Mouse (Mus musculus): ENCODE measurements around the gene Rtca. TPM values are rescaled to one million over a fixed set of nuclear protein-coding genes. Genes with fewer than 3 reads are reported as not detected.

Rtca gene
- 102 and 104 TPM in 2 replicates for polyA plus RNA-seq (2016; fragmentation: Nextera tagmentation; extraction: Ambion mirVana)

GRCm38 (mm10) chr3:116507772-116508351 lies at the start of gene Rtca:
Rtca (minus strand) TSS chr3:116508208.
- peaks cover 31% of the 10 kb centered on the region for H3K36me3 ChIP-seq
- H3K9me3 ChIP-seq (replicated peaks): no peaks in the 10 kb centered on the region
- H3K4me3 ChIP-seq: peak within 1 kb of the TSS; percentile 96
- H3K4me1 ChIP-seq: peaks cover 17% of the 10 kb centered on the region
- peak within 1 kb of the TSS; percentile 73 for H3K4me2 ChIP-seq (replicated peaks)
- WGBS: under 1% methylated on average over 30 of the region's 44 CpGs
- H3K27me3 ChIP-seq: no peaks in the 10 kb centered on the region
- ATAC-seq (ENCODE audit: low FRiP score): peak; percentile 95
- H3K9ac ChIP-seq: peak within 1 kb of the TSS; percentile 95
- H3K27ac ChIP-seq: peak within 1 kb of the TSS; percentile 83

GRCm38 (mm10) chr3:116551362-116551761 lies 43.4 kb upstream of the Rtca start:
- peaks cover 26% of the 10 kb centered on the region for H3K36me3 ChIP-seq
- H3K4me1 ChIP-seq: no peaks in the 10 kb centered on the region
- no peak overlapping the region for H3K4me2 ChIP-seq (replicated peaks)
- no peak for ATAC-seq (ENCODE audit: low FRiP score)
- H3K9ac ChIP-seq: no peak overlapping the region
- 97% methylated on average over 5 of the region's 5 CpGs for WGBS
- H3K4me3 ChIP-seq: no peak overlapping the region
- H3K9me3 ChIP-seq (replicated peaks): no peaks in the 10 kb centered on the region
- no peak overlapping the region for H3K27ac ChIP-seq
- no peaks in the 10 kb centered on the region for H3K27me3 ChIP-seq

DNA sequence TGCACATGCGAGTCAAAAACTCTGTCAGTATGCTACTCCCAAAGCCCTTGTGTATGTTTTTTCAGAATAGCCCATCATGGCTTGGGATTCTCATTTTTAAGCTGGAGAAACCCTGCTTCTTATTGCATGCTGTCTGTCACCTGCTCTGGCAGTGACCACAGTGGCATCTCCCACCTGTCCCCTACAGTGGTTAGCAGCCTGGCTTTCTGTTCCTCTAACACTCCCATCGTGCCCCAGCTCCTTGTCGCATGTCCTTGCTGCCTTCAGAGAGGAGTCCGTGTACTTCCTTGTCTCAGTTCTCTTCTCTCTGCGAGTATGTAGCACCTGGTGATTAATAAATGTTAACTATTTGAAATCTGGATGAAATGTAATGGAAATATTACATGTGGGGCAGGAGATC lies 39.4 kb upstream of the Rtca start:
- no peak overlapping the region for H3K9ac ChIP-seq
- H3K4me3 ChIP-seq: no peak overlapping the region
- H3K27me3 ChIP-seq: no peaks in the 10 kb centered on the region
- no peaks in the 10 kb centered on the region for H3K4me1 ChIP-seq
- H3K9me3 ChIP-seq (replicated peaks): no peaks in the 10 kb centered on the region
- no peak for ATAC-seq (ENCODE audit: low FRiP score)
- H3K36me3 ChIP-seq: peaks cover 47% of the 10 kb centered on the region
- H3K27ac ChIP-seq: no peak overlapping the region
- no peak overlapping the region for H3K4me2 ChIP-seq (replicated peaks)
- 94% methylated on average over 5 of the region's 5 CpGs for WGBS

GRCm38 (mm10) chr3:116542532-116542931 lies 34.5 kb upstream of the Rtca start:
- no peaks in the 10 kb centered on the region for H3K4me1 ChIP-seq
- H3K27ac ChIP-seq: no peak overlapping the region
- no peak overlapping the region for H3K9ac ChIP-seq
- WGBS: 90% methylated on average over 3 of the region's 3 CpGs
- no peak overlapping the region for H3K4me2 ChIP-seq (replicated peaks)
- ATAC-seq (ENCODE audit: low FRiP score): no peak
- H3K4me3 ChIP-seq: no peak overlapping the region
- H3K27me3 ChIP-seq: no peaks in the 10 kb centered on the region
- no peaks in the 10 kb centered on the region for H3K9me3 ChIP-seq (replicated peaks)
- peaks cover 58% of the 10 kb centered on the region for H3K36me3 ChIP-seq

DNA sequence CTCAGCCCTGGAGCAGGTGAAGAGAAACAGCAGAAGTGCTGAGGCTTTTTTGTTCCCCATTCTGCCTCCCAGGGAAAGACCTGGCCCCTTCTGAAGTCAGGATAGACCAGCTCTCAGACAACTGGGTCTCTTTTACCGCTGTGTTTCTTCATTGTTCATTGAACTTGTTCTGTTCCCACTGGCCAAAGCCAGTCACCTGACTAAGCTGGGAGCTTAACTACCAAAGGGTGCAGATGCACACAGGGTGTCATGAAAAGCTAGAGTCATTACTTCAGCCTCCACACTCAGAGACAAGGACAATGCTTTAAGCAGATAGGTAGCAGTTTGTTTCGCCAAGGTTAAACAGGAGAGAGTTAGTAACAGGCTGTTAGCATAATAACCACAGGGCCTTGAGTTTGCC lies 34.1 kb upstream of the Rtca start:
- 98% methylated on average over 2 of the region's 2 CpGs for WGBS
- Histone ChIP-seq H3K4me1 (no peaks in the 10 kb centered on the region), H3K27ac (no peak overlapping the region), H3K36me3 (peaks cover 56% of the 10 kb centered on the region), H3K4me3 (no peak overlapping the region), H3K9me3 (replicated peaks) (no peaks in the 10 kb centered on the region), H3K27me3 (no peaks in the 10 kb centered on the region), H3K9ac (no peak overlapping the region), H3K4me2 (replicated peaks) (no peak overlapping the region)
- ATAC-seq (ENCODE audit: low FRiP score): no peak

- H3K9me3 ChIP-seq (replicated peaks): no peaks in the 10 kb centered on the region
- 36% methylated on average over 6 of the region's 6 CpGs for WGBS
- H3K36me3 ChIP-seq: peaks cover 56% of the 10 kb centered on the region
- no peaks in the 10 kb centered on the region for H3K4me1 ChIP-seq
- H3K27me3 ChIP-seq: no peaks in the 10 kb centered on the region
- H3K4me3 ChIP-seq: no peak overlapping the region
- H3K9ac ChIP-seq: no peak overlapping the region
- 0 out of 2 replicates have a peak overlapping the region, but pooled peaks have one; percentile 3 for H3K27ac ChIP-seq
- no peak overlapping the region for H3K4me2 ChIP-seq (replicated peaks)
- no peak; the same call in 1 of the 2 replicates for ATAC-seq (ENCODE audit: low FRiP score)
These were observed 29.2 kb upstream of the Rtca start for GRCm38 (mm10) chr3:116537200-116537573.

- no peaks in the 10 kb centered on the region for H3K27me3 ChIP-seq
- peaks cover 56% of the 10 kb centered on the region for H3K36me3 ChIP-seq
- no peak overlapping the region for H3K4me3 ChIP-seq
- H3K27ac ChIP-seq: 0 out of 2 replicates have a peak overlapping the region, but pooled peaks have one; percentile 5
- no peaks in the 10 kb centered on the region for H3K4me1 ChIP-seq
- no peaks in the 10 kb centered on the region for H3K9me3 ChIP-seq (replicated peaks)
- no peak; the same call in 1 of the 2 replicates for ATAC-seq (ENCODE audit: low FRiP score)
- 60% methylated on average over 16 of the region's 16 CpGs for WGBS
- no peak overlapping the region for H3K4me2 ChIP-seq (replicated peaks)
- no peak overlapping the region for H3K9ac ChIP-seq
These were observed 28.6 kb upstream of the Rtca start for GRCm38 (mm10) chr3:116536428-116537199.

DNA sequence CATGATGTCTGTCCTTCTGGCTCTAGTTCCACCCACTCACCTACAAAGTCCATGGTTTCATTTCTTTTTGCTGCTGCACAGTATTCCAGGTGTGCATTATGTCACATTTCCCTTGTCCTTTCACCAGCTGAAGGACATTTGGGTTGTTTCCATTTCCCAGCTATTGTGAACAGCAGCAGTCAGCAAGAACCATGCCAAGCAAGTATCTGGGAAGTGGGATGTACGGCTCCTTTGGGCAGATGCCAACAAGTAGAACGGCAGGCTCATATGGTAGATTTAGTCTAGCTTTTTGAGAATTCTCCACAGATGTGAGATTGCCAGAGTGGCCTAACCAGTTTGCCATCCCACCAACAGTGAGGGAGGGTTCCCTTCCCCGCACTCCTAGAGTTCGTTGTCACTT lies 22.8 kb upstream of the Rtca start:
- WGBS: 91% methylated on average over 4 of the region's 4 CpGs
- no peak for ATAC-seq (ENCODE audit: low FRiP score)
- Histone ChIP-seq H3K4me3 (no peak overlapping the region), H3K27ac (no peak overlapping the region), H3K9me3 (replicated peaks) (no peaks in the 10 kb centered on the region), H3K4me1 (no peaks in the 10 kb centered on the region), H3K9ac (no peak overlapping the region), H3K4me2 (replicated peaks) (no peak overlapping the region), H3K27me3 (no peaks in the 10 kb centered on the region), H3K36me3 (peaks cover 26% of the 10 kb centered on the region)

DNA sequence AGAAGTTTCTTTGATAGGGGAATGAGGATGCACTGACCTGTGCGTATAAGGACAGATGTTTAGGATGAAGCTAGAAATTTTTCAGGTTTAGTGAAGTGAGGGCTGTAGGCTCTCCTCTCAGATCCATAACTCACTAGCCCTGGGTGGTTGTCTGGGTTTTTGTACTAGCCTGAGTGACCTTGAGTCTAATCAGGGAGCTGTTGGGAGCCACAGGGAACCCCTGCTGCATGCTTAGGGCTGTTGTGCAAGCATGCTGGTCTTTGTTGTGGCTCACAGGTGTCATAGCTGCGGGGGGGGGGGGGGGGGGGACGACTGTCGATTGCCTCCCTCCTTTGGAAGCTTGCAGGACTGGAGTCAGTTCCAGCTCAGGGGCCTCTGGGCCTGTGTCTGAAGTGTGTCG lies 21.7 kb upstream of the Rtca start:
- no peaks in the 10 kb centered on the region for H3K4me1 ChIP-seq
- no peaks in the 10 kb centered on the region for H3K27me3 ChIP-seq
- no peak overlapping the region for H3K27ac ChIP-seq
- no peak for ATAC-seq (ENCODE audit: low FRiP score)
- H3K36me3 ChIP-seq: peaks cover 15% of the 10 kb centered on the region
- no peak overlapping the region for H3K4me3 ChIP-seq
- no peak overlapping the region for H3K4me2 ChIP-seq (replicated peaks)
- H3K9ac ChIP-seq: no peak overlapping the region
- no peaks in the 10 kb centered on the region for H3K9me3 ChIP-seq (replicated peaks)
- WGBS: 77% methylated on average over 2 of the region's 5 CpGs

GRCm38 (mm10) chr3:116520141-116520761 lies 12.2 kb upstream of the Rtca start:
- no peaks in the 10 kb centered on the region for H3K9me3 ChIP-seq (replicated peaks)
- no peaks in the 10 kb centered on the region for H3K27me3 ChIP-seq
- no peaks in the 10 kb centered on the region for H3K4me1 ChIP-seq
- 81% methylated on average over 12 of the region's 12 CpGs for WGBS
- no peak for ATAC-seq (ENCODE audit: low FRiP score)
- no peak overlapping the region for H3K4me3 ChIP-seq
- H3K36me3 ChIP-seq: 0 out of 2 replicates have a peak, but pooled peaks cover 6% of the 10 kb centered on the region
- H3K9ac ChIP-seq: no peak overlapping the region
- no peak overlapping the region for H3K27ac ChIP-seq
- no peak overlapping the region for H3K4me2 ChIP-seq (replicated peaks)

- Histone ChIP-seq H3K9ac (peak within 1 kb of the TSS; percentile 39), H3K9me3 (replicated peaks) (no peaks in the 10 kb centered on the region), H3K4me3 (peak within 1 kb of the TSS; percentile 45), H3K27me3 (no peaks in the 10 kb centered on the region), H3K27ac (no peak within 1 kb of the TSS), H3K4me1 (peaks cover 11% of the 10 kb centered on the region), H3K4me2 (replicated peaks) (peak within 1 kb of the TSS; percentile 55), H3K36me3 (no peaks in the 10 kb centered on the region)
- peak; percentile 95 for ATAC-seq (ENCODE audit: low FRiP score)
- WGBS: 1% methylated on average over 36 of the region's 36 CpGs
These were observed 5.1 kb upstream of the Rtca start, which contains the start of gene Dbt for GRCm38 (mm10) chr3:116512904-116513716. Dbt (plus strand) TSS chr3:116513070.

Data from hindbrain, embryonic 12.5 days (tissue).